Mouse (Mus musculus): ENCODE measurements around the gene Syngr2. TPM values are rescaled to one million over a fixed set of nuclear protein-coding genes. Genes with fewer than 3 reads are reported as not detected.
A peak's percentile ranks its signal among the peaks of the same experiment; 100 is the strongest.

Syngr2 gene
- polyA plus RNA-seq, 2 experiments, result 41.4 to 75.8 TPM

GRCm38 (mm10) chr11:117819095-117819494 is 9.6 kb downstream of the Syngr2 start:
- 60% methylated on average over 8 of the region's 8 CpGs for WGBS
- H3K9me3 ChIP-seq (ENCODE audit: control insufficient read depth, low read length), result no peaks in the 10 kb centered on the region

DNA sequence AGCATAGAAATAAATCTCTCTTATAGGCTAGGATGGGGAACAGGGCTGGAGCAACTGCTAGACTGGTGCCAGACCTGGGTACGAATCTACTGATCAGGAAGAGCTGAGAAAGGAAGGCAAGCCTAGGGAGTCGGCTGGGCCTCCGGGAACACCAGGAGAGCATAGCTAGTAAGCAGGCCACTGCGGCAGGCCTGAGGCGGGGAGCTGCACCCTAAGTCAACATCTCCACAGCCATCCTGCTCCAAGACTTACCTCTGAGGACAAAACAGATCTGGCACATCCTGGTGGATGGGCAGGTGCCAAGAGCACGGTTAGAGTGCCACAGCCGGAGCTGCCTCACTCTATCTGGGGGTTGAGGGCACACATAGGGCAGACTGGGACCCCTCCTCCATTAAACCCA is 10.7 kb downstream of the Syngr2 start:
- WGBS, result 97% methylated on average over 7 of the region's 7 CpGs
- H3K27ac ChIP-seq (replicated peaks; ENCODE audit: low read depth, low read length), result no peak overlapping the region
- DNase-seq (ENCODE audit: low spot score), result no peak
- no peak overlapping the region for H3K9ac ChIP-seq (ENCODE audit: low read depth, low read length, severe bottlenecking)
- no peak for TF ChIP-seq POLR2A (IDR thresholded peaks at IDR 0.05; ENCODE audit: borderline replicate concordance, extremely low read depth, insufficient read depth, insufficient read length)
- H3K4me3 ChIP-seq (replicated peaks; ENCODE audit: low read length), result no peak overlapping the region
- H3K4me1 ChIP-seq (ENCODE audit: control insufficient read depth, insufficient read depth, low read length), result peaks cover 22% of the 10 kb centered on the region
- ATAC-seq (ENCODE audit: low FRiP score, low read depth), result no peak
- H3K9me3 ChIP-seq (ENCODE audit: control insufficient read depth, low read length), result no peaks in the 10 kb centered on the region
- peaks cover 71% of the 10 kb centered on the region for H3K36me3 ChIP-seq (ENCODE audit: control insufficient read depth, insufficient read depth, low read length)
- H3K4me2 ChIP-seq (replicated peaks; ENCODE audit: low read depth, low read length, severe bottlenecking), result no peak overlapping the region
- no peaks in the 10 kb centered on the region for H3K27me3 ChIP-seq (ENCODE audit: control insufficient read depth, insufficient read depth, low read length)

More at GRCm38 (mm10) chr11:117819095-117819494, 9.6 kb downstream of the Syngr2 start:
- TF ChIP-seq POLR2A (IDR thresholded peaks at IDR 0.05; ENCODE audit: borderline replicate concordance, extremely low read depth, insufficient read depth, insufficient read length), result no peak
- Histone ChIP-seq H3K36me3 (ENCODE audit: control insufficient read depth, insufficient read depth, low read length) (peaks cover 82% of the 10 kb centered on the region), H3K9ac (ENCODE audit: low read depth, low read length, severe bottlenecking) (no peak overlapping the region), H3K27ac (replicated peaks; ENCODE audit: low read depth, low read length) (no peak overlapping the region), H3K27me3 (ENCODE audit: control insufficient read depth, insufficient read depth, low read length) (no peaks in the 10 kb centered on the region), H3K4me1 (ENCODE audit: control insufficient read depth, insufficient read depth, low read length) (peaks cover 14% of the 10 kb centered on the region), H3K4me2 (replicated peaks; ENCODE audit: low read depth, low read length, severe bottlenecking) (no peak overlapping the region), H3K4me3 (replicated peaks; ENCODE audit: low read length) (no peak overlapping the region)
- no peak for DNase-seq (ENCODE audit: low spot score)
- no peak for ATAC-seq (ENCODE audit: low FRiP score, low read depth)

DNA sequence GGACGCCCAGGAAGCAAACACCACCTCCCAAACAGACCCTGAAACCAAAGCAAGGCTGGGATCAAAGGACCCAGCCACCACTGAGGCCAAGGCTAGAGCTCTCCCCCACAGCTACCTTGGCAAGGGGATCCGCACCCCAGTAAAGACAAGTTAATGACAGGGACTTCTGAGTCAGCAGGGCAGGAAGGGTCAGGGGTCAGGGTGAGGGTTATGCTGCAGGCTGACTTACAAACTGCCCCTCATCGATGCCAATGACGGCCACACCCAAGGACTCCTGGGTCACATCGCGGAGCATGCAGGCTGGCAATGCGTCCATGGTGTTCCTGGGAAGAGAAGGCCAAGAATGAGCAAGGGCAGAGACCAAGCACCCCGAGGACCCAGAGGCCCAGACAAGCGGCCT is 12.4 kb downstream of the Syngr2 start:
- H3K9ac ChIP-seq (ENCODE audit: low read depth, low read length, severe bottlenecking), result no peak overlapping the region
- no peak overlapping the region for H3K4me3 ChIP-seq (replicated peaks; ENCODE audit: low read length)
- no peak for DNase-seq (ENCODE audit: low spot score)
- WGBS, result 90% methylated on average over 9 of the region's 9 CpGs
- ATAC-seq (ENCODE audit: low FRiP score, low read depth), result no peak
- H3K4me1 ChIP-seq (ENCODE audit: control insufficient read depth, insufficient read depth, low read length), result peaks cover 29% of the 10 kb centered on the region
- no peak for TF ChIP-seq POLR2A (IDR thresholded peaks at IDR 0.05; ENCODE audit: borderline replicate concordance, extremely low read depth, insufficient read depth, insufficient read length)
- peaks cover 59% of the 10 kb centered on the region for H3K36me3 ChIP-seq (ENCODE audit: control insufficient read depth, insufficient read depth, low read length)
- H3K27me3 ChIP-seq (ENCODE audit: control insufficient read depth, insufficient read depth, low read length), result no peaks in the 10 kb centered on the region
- no peak overlapping the region for H3K27ac ChIP-seq (replicated peaks; ENCODE audit: low read depth, low read length)
- no peaks in the 10 kb centered on the region for H3K9me3 ChIP-seq (ENCODE audit: control insufficient read depth, low read length)
- no peak overlapping the region for H3K4me2 ChIP-seq (replicated peaks; ENCODE audit: low read depth, low read length, severe bottlenecking)

DNA sequence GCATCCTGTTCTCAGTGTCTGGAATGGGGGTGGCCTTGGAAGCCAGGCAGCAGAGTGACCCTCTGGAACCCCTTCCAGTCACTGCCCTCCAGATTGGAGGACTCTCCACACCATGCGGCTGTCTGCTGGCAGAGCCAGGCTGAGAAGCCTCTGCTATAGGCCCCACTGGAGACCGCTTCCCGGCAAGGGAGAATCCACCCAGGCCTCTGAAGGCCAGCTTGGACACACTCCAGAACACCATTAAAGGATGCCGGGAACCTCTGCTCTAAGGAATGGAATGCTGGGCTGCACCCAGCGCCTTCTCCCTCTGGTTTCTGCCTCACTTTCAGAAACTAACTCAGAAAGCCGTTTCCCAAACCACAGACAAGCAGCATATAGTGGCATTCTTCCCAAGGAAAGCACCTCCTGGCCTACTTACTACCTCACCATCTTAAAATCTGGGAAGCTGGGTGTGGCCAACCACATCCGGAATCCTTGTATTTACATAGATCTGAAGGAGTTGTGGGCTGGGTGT is 13.3 kb downstream of the Syngr2 start:
- no peak for ATAC-seq (ENCODE audit: low FRiP score, low read depth)
- peaks cover 35% of the 10 kb centered on the region for H3K4me1 ChIP-seq (ENCODE audit: control insufficient read depth, insufficient read depth, low read length)
- H3K9me3 ChIP-seq (ENCODE audit: control insufficient read depth, low read length), result no peaks in the 10 kb centered on the region
- peak overlapping the region; percentile 48; the same call in 1 of the 2 replicates for H3K27ac ChIP-seq (replicated peaks; ENCODE audit: low read depth, low read length)
- peaks cover 50% of the 10 kb centered on the region for H3K36me3 ChIP-seq (ENCODE audit: control insufficient read depth, insufficient read depth, low read length)
- DNase-seq (ENCODE audit: low spot score), result no peak
- WGBS, result 67% methylated on average over 7 of the region's 7 CpGs
- H3K27me3 ChIP-seq (ENCODE audit: control insufficient read depth, insufficient read depth, low read length), result no peaks in the 10 kb centered on the region
- no peak for TF ChIP-seq POLR2A (IDR thresholded peaks at IDR 0.05; ENCODE audit: borderline replicate concordance, extremely low read depth, insufficient read depth, insufficient read length)
- H3K4me2 ChIP-seq (replicated peaks; ENCODE audit: low read depth, low read length, severe bottlenecking), result no peak overlapping the region
- H3K4me3 ChIP-seq (replicated peaks; ENCODE audit: low read length), result no peak overlapping the region
- H3K9ac ChIP-seq (ENCODE audit: low read depth, low read length, severe bottlenecking), result no peak overlapping the region

DNA sequence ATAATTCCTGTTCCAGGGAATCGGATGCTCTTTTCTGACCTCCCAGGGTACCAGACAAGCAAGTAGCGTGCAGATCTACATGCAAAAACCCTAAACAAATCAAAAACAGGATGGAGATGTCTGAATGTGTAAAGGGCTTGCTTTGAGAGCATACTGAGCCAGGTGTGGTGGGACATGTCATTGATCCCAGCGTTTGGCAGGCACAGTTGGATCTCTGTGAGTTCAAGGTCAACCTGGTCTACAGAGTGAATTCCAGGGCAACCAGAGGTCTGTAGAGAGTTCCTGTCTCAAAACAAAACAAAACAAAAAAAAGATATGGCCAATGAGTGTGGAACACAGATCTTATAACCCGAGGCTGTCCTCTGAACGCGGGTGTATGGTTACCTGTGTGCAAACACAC is 13.9 kb downstream of the Syngr2 start:
- peaks cover 41% of the 10 kb centered on the region for H3K4me1 ChIP-seq (ENCODE audit: control insufficient read depth, insufficient read depth, low read length)
- no peak for ATAC-seq (ENCODE audit: low FRiP score, low read depth)

More for the DNA sequence above, 13.9 kb downstream of the Syngr2 start:
- H3K4me2 ChIP-seq (replicated peaks; ENCODE audit: low read depth, low read length, severe bottlenecking), result no peak overlapping the region
- H3K36me3 ChIP-seq (ENCODE audit: control insufficient read depth, insufficient read depth, low read length), result peaks cover 44% of the 10 kb centered on the region
- no peaks in the 10 kb centered on the region for H3K9me3 ChIP-seq (ENCODE audit: control insufficient read depth, low read length)
- DNase-seq (ENCODE audit: low spot score), result no peak
- WGBS, result 93% methylated on average over 6 of the region's 6 CpGs
- H3K4me3 ChIP-seq (replicated peaks; ENCODE audit: low read length), result no peak overlapping the region
- no peaks in the 10 kb centered on the region for H3K27me3 ChIP-seq (ENCODE audit: control insufficient read depth, insufficient read depth, low read length)
- H3K9ac ChIP-seq (ENCODE audit: low read depth, low read length, severe bottlenecking), result no peak overlapping the region
- no peak for TF ChIP-seq POLR2A (IDR thresholded peaks at IDR 0.05; ENCODE audit: borderline replicate concordance, extremely low read depth, insufficient read depth, insufficient read length)
- H3K27ac ChIP-seq (replicated peaks; ENCODE audit: low read depth, low read length), result no peak overlapping the region
